Mouse (Mus musculus) limb, embryonic 11.5 days (tissue): ENCODE data around the gene Eif4b. TPM values are rescaled to one million over a fixed set of nuclear protein-coding genes. Genes with fewer than 3 reads are reported as not detected.
A peak's percentile ranks its signal among the peaks of the same experiment; 100 is the strongest.

Experiments used
- ATAC-seq: fragments of 200-750 bp; cut with Nextera tagmentation; 2 replicates; pipeline ENCODE4 v1.8.0; 2017; ENCODE audit warnings: low read depth; ENCODE audit not compliant: insufficient number of reproducible peaks, low FRiP score, low TSS enrichment
- DNase-seq: peaks from one replicate; pipeline ENCODE4 v3.0.0-alpha.2; 2015; ENCODE audit warnings: low spot score
- H3K27ac ChIP-seq: fragments of 300-500 bp; sonication (generic); replicated peaks from 2 replicates; pipeline ENCODE4 v1.5.1; 2014; ENCODE audit warnings: low read depth, mild to moderate bottlenecking, low read length
- H3K27me3 ChIP-seq: fragments of 300-500 bp; sonication (generic); 2 replicates; pipeline ENCODE4 v1.6.1; 2014; ENCODE audit warnings: mild to moderate bottlenecking, low read length, mixed read lengths; ENCODE audit not compliant: control insufficient read depth, insufficient read depth
- H3K36me3 ChIP-seq: fragments of 300-500 bp; sonication (generic); 2 replicates; pipeline ENCODE4 v1.6.1; 2014; ENCODE audit warnings: mild to moderate bottlenecking, low read length, moderate library complexity, mixed read lengths; ENCODE audit not compliant: control insufficient read depth, insufficient read depth
- H3K4me1 ChIP-seq: fragments of 300-500 bp; sonication (generic); 2 replicates; pipeline ENCODE4 v1.6.1; 2014; ENCODE audit warnings: low read length, mixed read lengths; ENCODE audit not compliant: control insufficient read depth, insufficient read depth
- H3K4me2 ChIP-seq: fragments of 300-500 bp; sonication (generic); 2 replicates; pipeline ENCODE4 v1.6.1; 2014; ENCODE audit warnings: low read depth, mild to moderate bottlenecking, moderate library complexity; ENCODE audit not compliant: severe bottlenecking
- H3K4me3 ChIP-seq: fragments of 300-500 bp; sonication (generic); 2 replicates; pipeline ENCODE4 v1.5.1; 2014; ENCODE audit warnings: low read depth, low read length
- H3K9ac ChIP-seq: fragments of 300-500 bp; sonication (generic); 2 replicates; pipeline ENCODE4 v1.6.1; 2014; ENCODE audit warnings: mild to moderate bottlenecking, low read length
- H3K9me3 ChIP-seq: fragments of 300-500 bp; sonication (generic); 2 replicates; pipeline ENCODE4 v1.6.1; 2016; ENCODE audit warnings: low read length; ENCODE audit not compliant: control insufficient read depth
- WGBS: fragments of 180-500 bp; shearing (Covaris S2); extraction: QIAGEN DNeasy Blood & Tissue Kit; methylation state at CpG from one replicate; pipeline ENCODE4 v1.1.7; 2014; 5-methylcytosine and 5-hydroxymethylcytosine counted together
- polyA plus RNA-seq: library from polyadenylated mRNA; unstranded; fragments of >200 nt; fragmentation: Nextera tagmentation; extraction: Ambion mirVana; gene quantifications from 2 replicates; pipeline ENCODE4 v1.2.1, GENCODE M21; 2014

Eif4b gene
- polyA plus RNA-seq, 1 experiment from 2014 or later: 131 TPM

DNA sequence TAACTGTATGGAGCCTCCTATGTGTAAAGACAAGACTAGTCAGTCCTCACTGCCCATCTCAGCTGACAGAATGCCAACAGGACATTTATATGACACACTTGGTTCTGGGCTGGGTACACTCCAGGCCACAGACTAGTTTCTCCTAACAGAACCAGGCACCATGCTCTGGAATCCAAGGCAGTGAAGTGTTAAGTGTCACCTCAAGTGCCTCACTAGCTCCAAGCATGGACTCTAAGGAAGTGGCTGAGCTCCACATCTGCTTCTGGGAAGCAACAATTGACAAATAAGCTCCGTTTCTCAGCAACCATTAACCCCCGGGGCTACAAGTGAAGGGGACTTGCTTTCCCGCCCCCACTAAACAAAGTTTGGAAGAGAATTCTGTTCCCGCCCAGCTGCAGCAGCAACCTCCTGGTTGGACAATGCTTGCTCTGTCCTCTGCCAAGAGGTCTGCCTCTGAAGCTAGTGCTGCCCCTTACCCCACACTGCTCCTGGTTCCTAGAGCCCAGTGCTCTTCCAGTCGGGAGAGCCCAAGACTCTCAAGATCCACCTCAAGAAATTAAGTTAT is 24.5 kb downstream of the Eif4b start:
- no peak for ATAC-seq
- Histone ChIP-seq H3K4me3 (no peak overlapping the region), H3K9me3 (no peaks in the 10 kb centered on the region), H3K4me2 (no peak overlapping the region), H3K4me1 (peaks cover 39% of the 10 kb centered on the region), H3K27me3 (no peaks in the 10 kb centered on the region), H3K27ac (peak overlapping the region; percentile 32), H3K9ac (no peak overlapping the region), H3K36me3 (peaks cover 29% of the 10 kb centered on the region)
- WGBS: 25% methylated on average over 5 of the region's 5 CpGs
- peak; percentile 57 for DNase-seq

DNA sequence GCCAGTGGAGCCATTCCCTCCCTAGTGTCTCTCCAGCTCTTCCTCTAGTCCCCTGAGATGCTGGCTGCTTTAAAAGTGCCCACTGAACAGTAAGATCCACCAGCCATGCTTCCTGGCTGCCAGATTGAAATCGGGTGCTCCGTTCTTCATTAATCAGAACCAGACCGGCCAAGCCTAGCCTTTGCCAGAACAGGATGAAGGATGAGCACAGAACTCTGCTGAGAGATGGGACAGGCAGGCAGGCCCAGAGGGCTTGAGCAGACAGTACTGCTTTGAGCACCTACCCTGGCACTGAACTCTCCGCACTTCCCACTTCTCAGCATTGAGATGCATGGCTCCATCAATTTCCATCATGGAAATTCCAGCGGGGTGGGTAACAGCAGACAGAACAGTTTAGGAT is 25.7 kb downstream of the Eif4b start:
- H3K36me3 ChIP-seq: peaks cover 23% of the 10 kb centered on the region
- H3K27ac ChIP-seq: no peak overlapping the region
- no peak overlapping the region; the same call in 1 of the 2 replicates for H3K9ac ChIP-seq
- no peak overlapping the region; the same call in 1 of the 2 replicates for H3K4me3 ChIP-seq
- ATAC-seq (no peak), DNase-seq (no peak)
- peak overlapping the region; percentile 72; the same call in 1 of the 2 replicates for H3K4me2 ChIP-seq
- no peaks in the 10 kb centered on the region for H3K27me3 ChIP-seq
- no peaks in the 10 kb centered on the region for H3K9me3 ChIP-seq
- WGBS: 31% methylated on average over 5 of the region's 5 CpGs
- H3K4me1 ChIP-seq: peaks cover 51% of the 10 kb centered on the region

DNA sequence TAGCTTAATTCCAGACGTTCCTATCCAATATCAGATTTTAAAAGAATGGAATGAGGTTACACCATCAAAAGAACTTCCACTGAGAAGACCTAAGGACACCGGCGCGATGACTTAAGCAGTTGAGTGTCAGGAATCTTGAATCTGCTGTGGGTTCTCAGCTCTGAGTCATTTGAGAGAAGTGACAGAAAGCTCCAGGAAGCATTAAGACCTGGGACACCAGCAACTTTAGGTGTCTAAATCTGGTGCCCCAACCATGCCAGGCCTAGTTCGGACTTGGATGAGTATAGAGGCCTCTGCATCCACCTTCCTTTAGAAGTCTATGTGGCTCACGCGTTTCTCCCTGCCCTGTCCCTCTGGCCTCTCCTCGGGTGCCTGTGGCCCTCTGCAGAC is 26.2 kb downstream of the Eif4b start:
- WGBS: 19% methylated on average over 8 of the region's 8 CpGs
- Histone ChIP-seq H3K4me1 (peaks cover 54% of the 10 kb centered on the region), H3K9ac (peak overlapping the region; percentile 49)

DNA sequence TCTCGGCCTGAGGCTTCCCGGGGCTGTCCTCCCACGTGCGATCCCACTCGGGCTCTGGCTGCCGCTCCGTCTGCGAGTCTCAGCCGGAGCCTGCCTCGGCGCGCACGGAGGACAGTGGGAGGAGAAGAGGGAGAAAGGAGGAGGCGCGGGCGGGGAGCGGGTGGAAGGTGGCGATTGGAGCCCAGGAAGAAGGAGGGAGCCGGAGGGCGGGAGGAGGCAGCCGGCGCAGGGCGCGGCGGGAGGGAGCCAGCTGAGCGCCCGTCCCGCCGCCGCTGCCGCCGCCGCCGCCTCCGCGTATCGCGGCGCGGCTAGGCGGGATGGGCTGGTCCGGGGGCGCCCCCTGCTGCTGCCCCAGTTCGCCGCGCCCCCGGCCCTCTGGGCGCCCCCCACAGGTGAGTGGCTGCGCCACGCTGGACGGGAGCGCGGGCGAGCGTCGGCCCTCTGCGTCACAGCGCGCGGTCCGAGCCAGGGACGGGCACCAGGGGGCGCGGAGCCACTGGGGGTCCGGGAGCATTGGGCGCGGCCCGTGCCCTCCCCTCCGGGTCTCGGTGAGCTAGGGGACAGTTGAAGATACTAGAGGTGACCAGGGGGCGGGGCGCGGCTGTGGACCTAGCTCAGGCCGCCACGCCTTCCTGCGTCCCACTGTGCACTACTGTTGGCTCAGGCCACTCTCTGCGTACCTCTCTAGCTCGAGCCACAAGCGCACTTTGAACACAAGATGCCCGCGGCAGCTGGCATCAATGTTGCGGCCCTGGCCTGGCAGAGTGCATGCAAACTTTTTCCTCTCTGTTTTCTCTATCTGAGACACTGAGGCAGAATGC is 26.8 kb downstream of the Eif4b start, which contains the start of gene Tns2:
TSS of gene Tns2 (plus strand) at position 253 of the 821 bp plus-strand sequence.
- Histone ChIP-seq H3K4me1 (peaks cover 54% of the 10 kb centered on the region), H3K27me3 (no peaks in the 10 kb centered on the region), H3K4me2 (peak within 1 kb of the TSS; percentile 72), H3K9ac (peak within 1 kb of the TSS; percentile 49), H3K4me3 (peak within 1 kb of the TSS; percentile 37), H3K9me3 (no peaks in the 10 kb centered on the region), H3K27ac (peak within 1 kb of the TSS; percentile 94), H3K36me3 (peaks cover 15% of the 10 kb centered on the region; the same call in 1 of the 2 replicates)
- WGBS: under 1% methylated on average over 78 of the region's 82 CpGs
- DNase-seq: peak; percentile 73
- peak; percentile 53 for ATAC-seq

More for the DNA sequence above, 26.2 kb downstream of the Eif4b start:
- peaks cover 20% of the 10 kb centered on the region for H3K36me3 ChIP-seq
- no peak for ATAC-seq
- peak overlapping the region; percentile 72 for H3K4me2 ChIP-seq
- no peak for DNase-seq
- peak overlapping the region; percentile 37 for H3K4me3 ChIP-seq
- H3K27me3 ChIP-seq: no peaks in the 10 kb centered on the region
- H3K27ac ChIP-seq: peak overlapping the region; percentile 44
- no peaks in the 10 kb centered on the region for H3K9me3 ChIP-seq

DNA sequence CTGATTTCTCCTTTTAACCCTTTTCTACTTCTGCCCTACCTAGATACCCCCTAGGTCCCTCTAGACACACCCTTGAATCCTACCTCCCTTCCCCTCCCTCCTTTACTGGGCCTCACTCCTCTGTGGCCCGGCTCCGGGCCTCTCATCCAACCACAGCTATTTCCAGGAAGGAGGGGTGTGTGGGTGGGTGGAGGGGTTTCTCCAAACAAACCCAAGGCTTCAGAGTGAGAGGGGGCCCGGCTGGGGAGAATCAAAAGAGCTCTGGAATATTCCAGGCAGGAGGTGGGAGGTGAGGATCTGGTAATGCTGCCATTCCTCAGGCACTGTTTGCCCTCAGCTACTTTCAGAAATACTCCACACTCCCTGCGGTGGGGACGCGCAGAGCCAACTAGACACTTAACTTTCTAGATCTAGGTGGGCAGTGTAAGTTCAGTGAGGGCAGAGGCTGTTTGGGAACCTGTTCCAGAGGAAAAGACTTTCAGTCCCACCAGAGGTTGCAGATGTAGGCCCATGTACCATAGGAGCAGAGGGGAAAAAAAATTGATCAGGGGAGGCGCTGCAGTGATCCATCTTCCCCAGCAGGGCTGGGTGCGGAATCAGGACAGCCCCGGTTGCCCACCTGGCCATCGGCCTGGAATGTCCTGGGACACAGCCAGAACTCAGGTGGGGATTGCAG is 27.6 kb downstream of the Eif4b start:
- ATAC-seq: 0 out of 2 replicates have a peak, but pooled peaks have one; percentile 22
- peak; percentile 42 for DNase-seq
- H3K27me3 ChIP-seq: no peaks in the 10 kb centered on the region

DNA sequence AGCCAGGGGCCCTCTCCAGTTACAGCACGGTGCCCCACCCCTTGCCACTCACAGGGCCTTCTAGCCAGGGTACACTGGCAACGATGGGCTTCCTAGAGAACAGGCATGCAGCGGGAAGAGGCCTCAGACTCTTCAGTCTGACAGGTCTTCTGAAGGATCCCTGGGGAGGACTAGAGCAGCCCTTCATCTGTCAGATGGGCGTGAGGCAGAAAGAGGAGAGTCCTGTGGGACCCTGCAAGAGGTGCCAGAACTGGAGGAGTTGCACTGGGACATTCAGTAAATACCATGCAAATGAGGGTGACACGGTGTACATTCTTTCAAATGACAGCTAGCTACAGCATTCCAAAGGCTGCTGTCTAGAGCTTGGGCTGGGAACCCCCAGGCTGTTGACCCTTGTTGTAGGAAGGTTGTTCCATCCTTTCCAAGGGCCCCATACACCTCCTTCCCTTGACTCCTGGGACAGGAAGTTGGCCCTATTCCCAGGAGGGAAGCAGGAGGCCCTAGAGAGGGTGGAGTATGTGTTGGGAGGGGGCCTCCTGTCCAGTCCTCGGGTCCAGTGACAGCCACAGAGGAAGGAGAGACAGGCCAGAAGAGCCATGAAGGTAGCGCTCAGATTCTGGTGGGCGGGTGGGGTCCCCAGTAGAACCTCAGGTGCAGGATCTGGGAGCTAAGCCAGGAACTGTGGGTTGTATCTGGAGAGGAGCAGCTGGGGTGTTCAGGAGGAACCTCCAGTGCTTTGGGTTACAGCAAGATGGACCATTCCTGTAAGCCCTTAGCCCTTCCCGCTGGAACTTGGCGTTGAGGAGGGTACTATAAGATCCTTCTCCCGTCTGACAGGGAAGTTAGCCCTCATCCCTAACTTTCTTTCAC is 28.3 kb downstream of the Eif4b start:
- ATAC-seq (no peak), DNase-seq (no peak)
- WGBS: 32% methylated on average over 11 of the region's 11 CpGs
- no peak overlapping the region; the same call in 1 of the 2 replicates for H3K9ac ChIP-seq
- peaks cover 62% of the 10 kb centered on the region for H3K4me1 ChIP-seq
- H3K27ac ChIP-seq: peak overlapping the region; percentile 94
- no peak overlapping the region for H3K4me3 ChIP-seq
- peaks cover 2% of the 10 kb centered on the region; the same call in 1 of the 2 replicates for H3K36me3 ChIP-seq
- no peaks in the 10 kb centered on the region for H3K27me3 ChIP-seq
- no peaks in the 10 kb centered on the region for H3K9me3 ChIP-seq
- peak overlapping the region; percentile 56 for H3K4me2 ChIP-seq

More for the DNA sequence above, 27.6 kb downstream of the Eif4b start:
- Histone ChIP-seq H3K27ac (peak overlapping the region; percentile 94), H3K4me1 (peaks cover 55% of the 10 kb centered on the region), H3K9me3 (no peaks in the 10 kb centered on the region), H3K9ac (no peak overlapping the region; the same call in 1 of the 2 replicates), H3K4me3 (peak overlapping the region; percentile 37), H3K4me2 (peak overlapping the region; percentile 72), H3K36me3 (peaks cover 8% of the 10 kb centered on the region; the same call in 1 of the 2 replicates)
- 22% methylated on average over 10 of the region's 10 CpGs for WGBS

DNA sequence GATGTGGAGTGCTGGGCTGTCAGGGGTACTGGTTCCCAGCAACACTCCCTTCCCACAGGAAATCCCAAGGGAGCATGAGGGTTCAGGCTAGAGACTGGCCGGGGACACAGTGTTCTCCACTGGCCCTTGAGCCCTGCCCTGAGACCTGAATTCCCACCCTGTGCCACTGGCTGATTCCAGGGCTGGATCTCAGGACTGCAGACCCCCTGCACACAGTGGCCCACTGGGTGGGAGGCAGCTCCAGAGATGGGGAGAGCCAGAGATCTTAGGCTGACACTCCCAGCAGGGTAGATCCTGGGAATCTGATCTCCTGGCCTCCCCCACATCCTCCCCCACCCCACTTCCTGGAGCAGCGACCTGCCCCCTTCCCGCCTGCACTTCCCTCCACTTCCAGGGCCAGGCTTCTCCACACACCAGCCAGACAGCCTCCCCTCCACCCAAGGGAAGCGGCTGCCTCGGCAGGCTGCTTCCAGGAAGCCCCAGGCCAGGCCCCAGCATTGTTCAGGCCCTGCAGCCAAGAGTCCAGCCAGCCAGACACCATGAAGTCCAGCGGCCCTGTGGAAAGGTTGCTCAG is 29.1 kb downstream of the Eif4b start:
- Histone ChIP-seq H3K4me2 (peak overlapping the region; percentile 56), H3K4me3 (peak overlapping the region; percentile 28), H3K27ac (peak overlapping the region; percentile 94), H3K27me3 (no peaks in the 10 kb centered on the region), H3K4me1 (peaks cover 62% of the 10 kb centered on the region), H3K36me3 (0 out of 2 replicates have a peak, but pooled peaks cover 2% of the 10 kb centered on the region), H3K9me3 (no peaks in the 10 kb centered on the region), H3K9ac (peak overlapping the region; percentile 64)
- ATAC-seq: no peak
- DNase-seq: no peak
- WGBS: 8% methylated on average over 6 of the region's 6 CpGs
